Mouse (Mus musculus) heart, embryonic 11.5 days (tissue): Measurements from ENCODE around the gene Rasef. TPM values are rescaled to one million over a fixed set of nuclear protein-coding genes. Genes with fewer than 3 reads are reported as not detected.
"Not testable (repeated sequence)": the region's sequence is repeated elsewhere in the genome, so short reads cannot be mapped to it uniquely, and the experiment has no call there.

Experiments used
- ATAC-seq: fragments of 200-750 bp; cut with Nextera tagmentation; replicated peaks from 2 replicates; pipeline ENCODE4 v1.8.0; 2017; ENCODE audit warnings: moderate library complexity; ENCODE audit not compliant: insufficient number of reproducible peaks, low FRiP score, low TSS enrichment
- H3K27ac ChIP-seq: fragments of 300-500 bp; sonication (generic); 2 replicates; pipeline ENCODE4 v1.5.1; 2014; ENCODE audit warnings: mild to moderate bottlenecking, low read depth, low read length
- H3K27me3 ChIP-seq: fragments of 300-500 bp; sonication (generic); 2 replicates; pipeline ENCODE4 v1.6.1; 2014; ENCODE audit warnings: mild to moderate bottlenecking, low read length, mixed read lengths; ENCODE audit not compliant: control insufficient read depth, insufficient read depth
- H3K36me3 ChIP-seq: fragments of 300-500 bp; sonication (generic); 2 replicates; pipeline ENCODE4 v1.6.1; 2014; ENCODE audit warnings: mild to moderate bottlenecking, low read length, moderate library complexity, mixed read lengths; ENCODE audit not compliant: control insufficient read depth, insufficient read depth
- H3K4me1 ChIP-seq: fragments of 300-500 bp; sonication (generic); 2 replicates; pipeline ENCODE4 v1.6.1; 2014; ENCODE audit warnings: low read length; ENCODE audit not compliant: control insufficient read depth, insufficient read depth
- H3K4me2 ChIP-seq: fragments of 300-500 bp; sonication (generic); 2 replicates; pipeline ENCODE4 v1.6.1; 2014; ENCODE audit warnings: mild to moderate bottlenecking, moderate library complexity
- H3K4me3 ChIP-seq: fragments of 300-500 bp; sonication (generic); 2 replicates; pipeline ENCODE4 v1.5.1; 2014; ENCODE audit warnings: low read depth, low read length
- H3K9ac ChIP-seq: fragments of 300-500 bp; sonication (generic); 2 replicates; pipeline ENCODE4 v1.6.1; 2014; ENCODE audit warnings: mild to moderate bottlenecking, low read depth, low read length, moderate library complexity
- H3K9me3 ChIP-seq: fragments of 300-500 bp; sonication (generic); replicated peaks from 2 replicates; pipeline ENCODE4 v1.6.1; 2016; ENCODE audit warnings: low read length; ENCODE audit not compliant: control insufficient read depth
- WGBS: fragments of 180-500 bp; shearing (Covaris S2); extraction: QIAGEN DNeasy Blood & Tissue Kit; methylation state at CpG from one replicate; pipeline ENCODE4 v1.1.7; 2014; ENCODE audit not compliant: insufficient replicate concordance; 5-methylcytosine and 5-hydroxymethylcytosine counted together
- polyA plus RNA-seq: library from polyadenylated mRNA; unstranded; fragments of >200 nt; fragmentation: Nextera tagmentation; extraction: Ambion mirVana; gene quantifications from 2 replicates; pipeline ENCODE4 v1.2.1, GENCODE M21; 2014

The Rasef gene
- polyA plus RNA-seq, 1 experiment from 2014 or later = 1.2 TPM

GRCm38 (mm10) chr4:73773831-73774810 lies 16.7 kb downstream of the Rasef start:
- Histone ChIP-seq H3K4me2 (no peak overlapping the region), H3K27ac (no peak overlapping the region), H3K36me3 (no peaks in the 10 kb centered on the region), H3K4me3 (no peak overlapping the region), H3K4me1 (no peaks in the 10 kb centered on the region), H3K9me3 (no peaks in the 10 kb centered on the region), H3K27me3 (no peaks in the 10 kb centered on the region), H3K9ac (no peak overlapping the region)
- no peak for ATAC-seq
- 57% methylated on average over 5 of the region's 5 CpGs for WGBS

DNA sequence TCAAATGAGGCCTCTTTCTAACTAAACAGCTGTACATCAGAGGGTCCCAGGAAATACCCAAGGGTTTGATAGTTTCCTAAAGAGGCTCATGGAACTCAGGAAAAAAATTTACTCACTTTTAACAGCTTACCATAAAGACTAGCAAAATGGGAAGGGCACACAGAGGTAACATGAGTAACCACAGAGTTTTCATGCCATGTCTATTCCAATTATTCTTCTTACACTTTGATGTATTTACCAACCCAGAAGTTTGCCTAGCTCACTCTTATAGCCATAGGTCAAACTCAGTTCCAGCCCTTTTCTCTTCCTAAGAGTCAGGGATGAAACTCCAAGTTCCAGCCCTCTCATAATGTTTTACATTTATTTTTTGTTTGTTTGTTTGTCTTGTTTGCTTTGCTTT lies 18.8 kb downstream of the Rasef start:
- Histone ChIP-seq H3K4me1 (no peaks in the 10 kb centered on the region), H3K9me3 (no peaks in the 10 kb centered on the region), H3K9ac (no peak overlapping the region), H3K4me2 (no peak overlapping the region), H3K4me3 (no peak overlapping the region), H3K27ac (no peak overlapping the region), H3K36me3 (no peaks in the 10 kb centered on the region), H3K27me3 (no peaks in the 10 kb centered on the region)
- no peak for ATAC-seq

- no peaks in the 10 kb centered on the region for H3K27me3 ChIP-seq
- H3K36me3 ChIP-seq = no peaks in the 10 kb centered on the region
- H3K9me3 ChIP-seq = no peaks in the 10 kb centered on the region
- H3K9ac ChIP-seq = no peak overlapping the region
- ATAC-seq = no peak
- H3K4me3 ChIP-seq = no peak overlapping the region
- H3K4me2 ChIP-seq = no peak overlapping the region
- H3K27ac ChIP-seq = no peak overlapping the region
- no peaks in the 10 kb centered on the region for H3K4me1 ChIP-seq
Observed at GRCm38 (mm10) chr4:73770592-73770991, 20.2 kb downstream of the Rasef start.

GRCm38 (mm10) chr4:73768156-73768555 lies 22.6 kb downstream of the Rasef start:
- H3K4me2 ChIP-seq = no peak overlapping the region
- H3K36me3 ChIP-seq = no peaks in the 10 kb centered on the region
- H3K4me3 ChIP-seq = no peak overlapping the region
- 80% methylated on average over 3 of the region's 3 CpGs for WGBS
- no peak for ATAC-seq
- no peaks in the 10 kb centered on the region for H3K9me3 ChIP-seq
- H3K27me3 ChIP-seq = no peaks in the 10 kb centered on the region
- H3K27ac ChIP-seq = no peak overlapping the region
- H3K4me1 ChIP-seq = no peaks in the 10 kb centered on the region
- no peak overlapping the region for H3K9ac ChIP-seq

- H3K27ac ChIP-seq = no peak overlapping the region
- ATAC-seq = no peak
- no peak overlapping the region for H3K4me3 ChIP-seq
- no peak overlapping the region for H3K9ac ChIP-seq
- no peaks in the 10 kb centered on the region for H3K27me3 ChIP-seq
- H3K4me1 ChIP-seq = no peaks in the 10 kb centered on the region
- 78% methylated on average over 5 of the region's 5 CpGs for WGBS
- H3K9me3 ChIP-seq = no peaks in the 10 kb centered on the region
- H3K4me2 ChIP-seq = no peak overlapping the region
- H3K36me3 ChIP-seq = no peaks in the 10 kb centered on the region
Observed at GRCm38 (mm10) chr4:73748219-73748618, 42.6 kb downstream of the Rasef start.

DNA sequence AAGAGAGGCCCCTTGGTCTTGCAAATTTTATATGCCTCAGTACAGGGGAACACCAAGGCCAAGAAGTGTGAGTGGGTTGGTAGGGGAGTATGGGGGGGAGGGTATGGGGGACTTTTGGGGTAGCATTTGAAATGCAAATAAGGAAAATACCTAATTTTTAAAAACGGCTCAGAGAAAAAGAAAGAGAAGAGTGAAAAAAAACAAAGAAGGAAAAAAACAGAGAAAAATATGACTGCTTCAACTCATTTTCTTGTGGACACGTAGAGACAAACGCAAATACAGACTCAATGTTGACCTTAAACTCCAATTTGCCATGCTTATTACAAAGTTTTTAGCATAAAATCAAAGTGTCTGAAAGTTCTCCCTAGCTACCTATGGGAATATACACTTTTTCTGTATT lies 51.4 kb downstream of the Rasef start:
- H3K4me3 ChIP-seq = no peak overlapping the region
- no peak overlapping the region for H3K27ac ChIP-seq
- no peak overlapping the region for H3K4me2 ChIP-seq
- no peak overlapping the region for H3K9ac ChIP-seq
- H3K4me1 ChIP-seq = no peaks in the 10 kb centered on the region
- no peak for ATAC-seq
- no peaks in the 10 kb centered on the region for H3K9me3 ChIP-seq
- 81% methylated on average over 3 of the region's 3 CpGs for WGBS
- no peaks in the 10 kb centered on the region for H3K36me3 ChIP-seq
- H3K27me3 ChIP-seq = no peaks in the 10 kb centered on the region

DNA sequence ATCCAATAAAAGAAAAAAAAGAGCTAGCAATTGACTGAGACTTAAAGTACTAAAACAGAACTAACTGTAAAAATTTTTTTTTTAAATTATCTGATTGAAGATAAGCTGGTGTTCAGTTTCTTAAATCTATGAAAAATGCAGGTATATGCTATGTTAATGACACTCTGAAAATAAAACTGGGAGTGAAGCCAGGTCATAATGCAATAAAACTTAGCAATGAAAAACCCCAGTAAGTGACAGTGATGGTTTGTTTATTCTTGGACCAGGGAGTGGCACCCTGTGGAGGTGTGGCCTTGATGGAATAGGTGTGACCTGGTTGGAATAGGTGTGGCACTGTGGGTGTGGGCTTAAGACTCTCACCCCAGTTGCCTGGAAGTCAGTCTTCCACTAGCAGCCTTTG lies 71.0 kb downstream of the Rasef start:
- H3K36me3 ChIP-seq = no peaks in the 10 kb centered on the region
- no peak for ATAC-seq
- no peak overlapping the region for H3K27ac ChIP-seq
- H3K9ac ChIP-seq = no peak overlapping the region
- H3K27me3 ChIP-seq = no peaks in the 10 kb centered on the region
- no peak overlapping the region for H3K4me2 ChIP-seq
- no peaks in the 10 kb centered on the region for H3K9me3 ChIP-seq
- no peak overlapping the region for H3K4me3 ChIP-seq
- no peaks in the 10 kb centered on the region for H3K4me1 ChIP-seq

GRCm38 (mm10) chr4:73718761-73719160 lies 72.0 kb downstream of the Rasef start:
- no peaks in the 10 kb centered on the region for H3K27me3 ChIP-seq
- H3K9ac ChIP-seq = no peak overlapping the region
- H3K27ac ChIP-seq = no peak overlapping the region
- H3K36me3 ChIP-seq = no peaks in the 10 kb centered on the region
- H3K4me2 ChIP-seq = no peak overlapping the region
- 83% methylated on average over 1 of the region's 1 CpGs for WGBS
- no peak overlapping the region for H3K4me3 ChIP-seq
- no peak for ATAC-seq
- no peaks in the 10 kb centered on the region for H3K4me1 ChIP-seq
- no peaks in the 10 kb centered on the region for H3K9me3 ChIP-seq

DNA sequence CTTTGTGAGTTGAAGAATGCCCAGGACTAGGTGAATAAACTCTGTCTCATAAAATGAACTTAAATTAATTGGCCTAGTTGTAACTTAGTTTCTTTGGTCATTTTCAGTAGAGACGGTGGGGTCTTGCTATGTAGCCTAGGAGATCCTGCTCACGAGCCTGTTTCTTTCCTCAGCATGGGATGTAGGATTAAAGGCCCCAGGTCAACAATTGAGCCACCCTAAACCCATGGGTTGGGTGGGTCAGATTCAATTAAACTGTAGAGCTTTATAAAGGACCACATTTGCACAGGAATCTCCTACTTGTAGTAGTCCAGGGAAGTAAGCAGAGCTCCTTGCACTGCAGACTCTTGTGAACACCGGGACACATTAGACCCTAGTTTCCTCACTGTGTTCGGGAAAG lies 107.6 kb downstream of the Rasef start, which contains the start of gene Gm428:
Gene Gm428, plus strand, starts transcription at position 301 of the 400 bp plus-strand sequence.
- ATAC-seq, H3K4me1 ChIP-seq, H3K27ac ChIP-seq, H3K4me2 ChIP-seq, H3K4me3 ChIP-seq, H3K27me3 ChIP-seq, H3K36me3 ChIP-seq, H3K9me3 ChIP-seq, H3K9ac ChIP-seq: not testable (repeated sequence)
- WGBS = no CpG with 5 or more reads among the region's 4 CpGs
